Mouse (Mus musculus) adrenal gland, postnatal 10 days (tissue): ENCODE data around the gene Spata17. TPM values are rescaled to one million over a fixed set of nuclear protein-coding genes. Genes with fewer than 3 reads are reported as not detected.

Source experiments
- DNase-seq: peaks from one replicate; pipeline ENCODE4 v3.0.0; 2021; ENCODE audit warnings: mixed read lengths
- long read RNA-seq, 2 experiments: library from polyadenylated mRNA; stranded (forward); transcript quantifications; one replicate each; pipeline ENCODE4 v2.0.0; 2021
- total RNA-seq, 2 experiments: library from RNA; stranded (reverse); gene quantifications; 2 replicates each; pipeline ENCODE4 v1.2.3; 2021

Spata17 gene
- total RNA-seq = 1 to 10 TPM in 1 of 2 experiments, under 1 TPM in 1; 0.84 to 1.6 TPM
- long read RNA-seq, experiment 1 = 0 reads
- long read RNA-seq, experiment 2, partial matches to known transcripts = 1 of 3 reads
- long read RNA-seq, experiment 2, other reads (novel, unspliced or antisense) = 2 of 3 reads

GRCm38 (mm10) chr1:187215181-187216116, at the start of gene Spata17, which contains the start of gene Gpatch2:
Spata17 (minus strand) TSS chr1:187215465.
Gpatch2 (plus strand) TSS chr1:187215508.
- peak; percentile 87 for DNase-seq

GRCm38 (mm10) chr1:187258756-187259155, 43.5 kb upstream of the Spata17 start:
- DNase-seq = no peak

- DNase-seq = no peak
Observed at GRCm38 (mm10) chr1:187250741-187251262, 35.5 kb upstream of the Spata17 start.

GRCm38 (mm10) chr1:187244734-187245133, 29.5 kb upstream of the Spata17 start:
- DNase-seq = peak; percentile 24

GRCm38 (mm10) chr1:187241329-187241728, 26.1 kb upstream of the Spata17 start:
- no peak for DNase-seq

- no peak for DNase-seq
Observed at GRCm38 (mm10) chr1:187240304-187240703, 25.0 kb upstream of the Spata17 start.

GRCm38 (mm10) chr1:187238061-187238460, 22.8 kb upstream of the Spata17 start:
- DNase-seq = no peak

GRCm38 (mm10) chr1:187236296-187236695, 21.0 kb upstream of the Spata17 start:
- no peak for DNase-seq

GRCm38 (mm10) chr1:187235161-187235560, 19.9 kb upstream of the Spata17 start:
- DNase-seq = no peak

- DNase-seq = no peak
Observed at GRCm38 (mm10) chr1:187232996-187233615, 17.8 kb upstream of the Spata17 start.

GRCm38 (mm10) chr1:187232196-187232955, 17.1 kb upstream of the Spata17 start:
- DNase-seq = no peak

GRCm38 (mm10) chr1:187230255-187230654, 15.0 kb upstream of the Spata17 start:
- DNase-seq = no peak

GRCm38 (mm10) chr1:187228414-187229146, 13.3 kb upstream of the Spata17 start:
- DNase-seq = no peak

GRCm38 (mm10) chr1:187226328-187227025, 11.2 kb upstream of the Spata17 start:
- no peak for DNase-seq

GRCm38 (mm10) chr1:187220756-187221155, 5.5 kb upstream of the Spata17 start:
- DNase-seq = no peak

GRCm38 (mm10) chr1:187216620-187217410, 1.6 kb upstream of the Spata17 start:
- no peak for DNase-seq

- no peak for DNase-seq
Observed at GRCm38 (mm10) chr1:187210736-187211135, 4.5 kb downstream of the Spata17 start.

GRCm38 (mm10) chr1:187209496-187209895, 5.8 kb downstream of the Spata17 start:
- DNase-seq = no peak

GRCm38 (mm10) chr1:187205506-187205905, 9.8 kb downstream of the Spata17 start:
- DNase-seq = no peak

GRCm38 (mm10) chr1:187178546-187178945, 36.7 kb downstream of the Spata17 start:
- no peak for DNase-seq
